Mouse (Mus musculus): ENCODE data around the gene Mob3b. TPM values are rescaled to one million over a fixed set of nuclear protein-coding genes. Genes with fewer than 3 reads are reported as not detected.

Mob3b gene
- polyA plus RNA-seq, 1 experiment from 2014 or later, result 4.6 TPM

DNA sequence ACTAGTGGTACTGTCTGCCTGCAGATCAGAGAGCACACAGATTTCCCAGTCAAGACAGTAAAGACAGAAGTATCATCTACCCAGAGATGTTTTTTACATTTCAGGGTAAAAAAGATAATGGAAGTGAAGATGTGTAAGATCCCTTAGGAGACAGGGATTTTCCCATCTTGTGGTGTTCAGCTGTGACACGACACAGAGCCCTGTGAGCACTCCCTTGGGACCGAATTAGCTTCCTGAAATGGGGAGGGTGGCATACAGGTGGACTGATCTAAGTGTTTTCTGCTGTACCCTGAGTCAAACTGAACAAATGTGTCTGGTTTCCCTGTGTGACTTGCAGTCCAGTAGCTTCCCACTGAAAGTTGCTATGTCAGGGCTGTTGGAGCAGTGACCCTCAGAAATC lies 42.3 kb downstream of the Mob3b start:
- DNase-seq (ENCODE audit: low spot score) (no peak), ATAC-seq (no peak)
- Histone ChIP-seq H3K27me3 (replicated peaks; ENCODE audit: control insufficient read depth, insufficient read depth, low read length) (no peaks in the 10 kb centered on the region), H3K36me3 (ENCODE audit: control insufficient read depth, insufficient read depth, low read length) (no peaks in the 10 kb centered on the region), H3K4me1 (ENCODE audit: control insufficient read depth, insufficient read depth, low read length) (no peaks in the 10 kb centered on the region), H3K9me3 (replicated peaks; ENCODE audit: control insufficient read depth, low read length) (no peaks in the 10 kb centered on the region), H3K4me3 (ENCODE audit: low read depth, low read length) (no peak overlapping the region), H3K27ac (ENCODE audit: low read depth, low read length) (no peak overlapping the region), H3K9ac (ENCODE audit: low read length) (no peak overlapping the region), H3K4me2 (ENCODE audit: low read length) (no peak overlapping the region)
- 69% methylated on average over 2 of the region's 2 CpGs for WGBS

DNA sequence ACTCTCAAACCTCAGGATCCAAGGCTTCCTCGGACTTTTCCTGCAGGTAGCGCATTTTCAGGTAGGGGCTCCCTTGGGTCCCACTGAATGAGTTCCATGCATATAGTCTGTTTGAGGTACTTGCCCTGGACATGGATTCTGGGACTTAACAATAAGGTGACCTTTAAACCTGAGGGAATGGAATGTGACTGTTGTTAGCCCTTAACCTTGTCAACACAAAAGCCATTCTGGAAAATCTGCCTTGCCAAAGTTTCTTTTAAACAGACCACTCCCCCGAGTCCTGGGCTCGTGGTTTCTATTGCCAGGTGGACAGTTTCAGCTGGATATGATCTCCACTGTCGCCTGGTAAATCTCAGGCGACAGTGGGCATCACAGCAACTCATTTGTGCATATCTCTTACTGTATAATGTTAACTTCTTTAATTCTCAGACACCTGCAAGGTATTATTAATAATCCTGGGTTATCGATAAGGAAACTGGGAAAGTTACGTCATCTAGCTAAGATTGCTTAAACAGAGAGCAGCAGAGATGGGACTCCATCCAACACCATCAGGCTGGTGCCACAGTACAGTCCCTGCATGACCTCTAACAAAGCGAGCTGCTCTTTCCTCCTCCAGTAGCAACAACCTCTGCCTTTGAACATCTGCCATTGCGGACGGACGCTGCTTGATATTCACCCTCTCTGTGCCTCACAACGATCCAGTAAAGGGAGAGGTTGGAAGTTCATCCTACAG lies 43.6 kb downstream of the Mob3b start:
- no peak overlapping the region for H3K9ac ChIP-seq (ENCODE audit: low read length)
- H3K9me3 ChIP-seq (replicated peaks; ENCODE audit: control insufficient read depth, low read length), result no peaks in the 10 kb centered on the region
- H3K4me1 ChIP-seq (ENCODE audit: control insufficient read depth, insufficient read depth, low read length), result no peaks in the 10 kb centered on the region
- H3K27ac ChIP-seq (ENCODE audit: low read depth, low read length), result no peak overlapping the region
- 83% methylated on average over 13 of the region's 13 CpGs for WGBS
- ATAC-seq (no peak), DNase-seq (ENCODE audit: low spot score) (no peak)
- H3K4me2 ChIP-seq (ENCODE audit: low read length), result no peak overlapping the region
- no peaks in the 10 kb centered on the region for H3K36me3 ChIP-seq (ENCODE audit: control insufficient read depth, insufficient read depth, low read length)
- H3K27me3 ChIP-seq (replicated peaks; ENCODE audit: control insufficient read depth, insufficient read depth, low read length), result no peaks in the 10 kb centered on the region
- no peak overlapping the region for H3K4me3 ChIP-seq (ENCODE audit: low read depth, low read length)

DNA sequence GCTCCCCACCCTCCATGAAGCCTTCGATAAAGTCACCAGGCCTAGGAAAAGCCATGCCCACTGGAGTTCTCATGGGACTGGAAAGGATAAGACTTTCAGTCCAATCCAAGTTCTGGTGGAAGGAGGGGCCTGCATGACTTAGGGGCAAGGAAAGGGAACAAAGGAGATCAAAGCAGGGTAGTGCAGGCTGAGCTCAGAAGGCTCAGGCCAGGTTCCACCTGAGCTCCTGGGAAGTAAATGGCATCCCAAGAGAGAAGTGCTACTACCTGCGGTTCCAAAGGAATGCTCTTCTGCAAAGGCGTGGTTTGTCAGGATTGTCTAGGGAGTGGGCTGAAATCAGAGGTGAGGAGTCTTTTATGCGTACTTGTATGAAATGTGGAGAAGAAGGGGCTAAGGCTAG lies 44.8 kb downstream of the Mob3b start:
- no peaks in the 10 kb centered on the region for H3K4me1 ChIP-seq (ENCODE audit: control insufficient read depth, insufficient read depth, low read length)
- WGBS, result 89% methylated on average over 4 of the region's 4 CpGs

DNA sequence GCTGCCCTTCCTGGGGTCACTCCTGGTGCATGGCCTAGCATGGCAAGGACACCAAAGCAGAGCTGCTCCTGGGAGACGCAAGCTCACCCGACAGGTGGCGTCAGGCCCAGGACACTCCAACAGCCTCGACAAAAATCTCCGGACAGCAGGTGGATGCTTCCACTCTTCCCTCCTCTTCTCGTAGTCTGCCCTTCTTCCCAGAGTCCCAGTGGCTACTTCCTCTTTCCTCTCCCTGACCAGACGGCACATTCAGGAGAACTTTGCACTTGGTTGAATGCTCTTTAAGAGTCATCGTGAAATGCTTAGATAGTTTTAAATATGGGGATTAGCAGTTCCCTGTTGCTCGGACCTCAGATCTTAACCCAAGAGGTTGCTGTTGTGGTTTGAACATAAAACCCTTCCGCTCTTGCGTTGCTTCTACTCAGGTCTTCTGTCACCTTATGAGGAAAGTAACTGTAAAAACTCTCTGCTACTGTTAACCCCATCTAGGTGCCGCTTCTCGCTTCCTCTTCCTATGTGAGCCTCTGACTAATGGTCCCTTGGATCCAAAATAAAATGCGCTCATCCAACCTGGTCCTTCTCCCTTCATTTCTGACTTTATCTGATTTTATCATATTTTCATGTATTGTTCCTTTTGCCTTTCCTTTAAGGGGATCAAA lies 52.0 kb downstream of the Mob3b start:
- Histone ChIP-seq H3K4me3 (ENCODE audit: low read depth, low read length) (no peak overlapping the region), H3K27ac (ENCODE audit: low read depth, low read length) (no peak overlapping the region), H3K4me2 (ENCODE audit: low read length) (no peak overlapping the region), H3K9ac (ENCODE audit: low read length) (no peak overlapping the region), H3K9me3 (replicated peaks; ENCODE audit: control insufficient read depth, low read length) (no peaks in the 10 kb centered on the region), H3K4me1 (ENCODE audit: control insufficient read depth, insufficient read depth, low read length) (0 out of 2 replicates have a peak, but pooled peaks cover 2% of the 10 kb centered on the region), H3K36me3 (ENCODE audit: control insufficient read depth, insufficient read depth, low read length) (no peaks in the 10 kb centered on the region), H3K27me3 (replicated peaks; ENCODE audit: control insufficient read depth, insufficient read depth, low read length) (no peaks in the 10 kb centered on the region)
- DNase-seq (ENCODE audit: low spot score) (no peak), ATAC-seq (no peak)
- WGBS, result 81% methylated on average over 14 of the region's 14 CpGs

More for the DNA sequence above, 44.8 kb downstream of the Mob3b start:
- Histone ChIP-seq H3K4me2 (ENCODE audit: low read length) (no peak overlapping the region), H3K4me3 (ENCODE audit: low read depth, low read length) (no peak overlapping the region), H3K27me3 (replicated peaks; ENCODE audit: control insufficient read depth, insufficient read depth, low read length) (no peaks in the 10 kb centered on the region), H3K27ac (ENCODE audit: low read depth, low read length) (no peak overlapping the region), H3K36me3 (ENCODE audit: control insufficient read depth, insufficient read depth, low read length) (no peaks in the 10 kb centered on the region), H3K9me3 (replicated peaks; ENCODE audit: control insufficient read depth, low read length) (no peaks in the 10 kb centered on the region), H3K9ac (ENCODE audit: low read length) (no peak overlapping the region)
- DNase-seq (ENCODE audit: low spot score) (no peak), ATAC-seq (no peak)

DNA sequence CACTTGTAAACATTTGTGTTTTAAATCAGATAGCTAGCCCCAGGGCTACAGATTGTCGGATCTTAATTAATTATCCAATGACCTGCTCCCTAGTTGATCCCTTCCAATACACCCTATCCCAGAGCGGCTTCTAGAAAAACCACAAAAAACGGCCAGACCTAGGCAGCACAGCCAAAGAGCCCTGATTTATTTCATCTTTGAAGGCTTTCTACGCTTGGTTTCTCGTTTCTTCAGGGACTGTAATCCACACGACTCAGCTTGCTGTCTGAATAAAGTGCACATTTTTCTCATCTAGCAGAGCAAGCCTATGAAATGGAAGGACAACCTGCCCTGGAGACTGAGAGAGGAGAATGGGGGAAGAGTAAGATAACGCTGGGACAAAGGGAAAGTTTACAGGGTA lies 56.1 kb downstream of the Mob3b start:
- no peaks in the 10 kb centered on the region for H3K9me3 ChIP-seq (replicated peaks; ENCODE audit: control insufficient read depth, low read length)
- no peaks in the 10 kb centered on the region for H3K36me3 ChIP-seq (ENCODE audit: control insufficient read depth, insufficient read depth, low read length)
- no peaks in the 10 kb centered on the region for H3K27me3 ChIP-seq (replicated peaks; ENCODE audit: control insufficient read depth, insufficient read depth, low read length)
- H3K4me3 ChIP-seq (ENCODE audit: low read depth, low read length), result no peak overlapping the region
- H3K27ac ChIP-seq (ENCODE audit: low read depth, low read length), result no peak overlapping the region
- H3K4me1 ChIP-seq (ENCODE audit: control insufficient read depth, insufficient read depth, low read length), result 0 out of 2 replicates have a peak, but pooled peaks cover 7% of the 10 kb centered on the region
- WGBS, result 44% methylated on average over 7 of the region's 7 CpGs
- ATAC-seq (no peak), DNase-seq (ENCODE audit: low spot score) (no peak)
- no peak overlapping the region for H3K4me2 ChIP-seq (ENCODE audit: low read length)
- H3K9ac ChIP-seq (ENCODE audit: low read length), result no peak overlapping the region

DNA sequence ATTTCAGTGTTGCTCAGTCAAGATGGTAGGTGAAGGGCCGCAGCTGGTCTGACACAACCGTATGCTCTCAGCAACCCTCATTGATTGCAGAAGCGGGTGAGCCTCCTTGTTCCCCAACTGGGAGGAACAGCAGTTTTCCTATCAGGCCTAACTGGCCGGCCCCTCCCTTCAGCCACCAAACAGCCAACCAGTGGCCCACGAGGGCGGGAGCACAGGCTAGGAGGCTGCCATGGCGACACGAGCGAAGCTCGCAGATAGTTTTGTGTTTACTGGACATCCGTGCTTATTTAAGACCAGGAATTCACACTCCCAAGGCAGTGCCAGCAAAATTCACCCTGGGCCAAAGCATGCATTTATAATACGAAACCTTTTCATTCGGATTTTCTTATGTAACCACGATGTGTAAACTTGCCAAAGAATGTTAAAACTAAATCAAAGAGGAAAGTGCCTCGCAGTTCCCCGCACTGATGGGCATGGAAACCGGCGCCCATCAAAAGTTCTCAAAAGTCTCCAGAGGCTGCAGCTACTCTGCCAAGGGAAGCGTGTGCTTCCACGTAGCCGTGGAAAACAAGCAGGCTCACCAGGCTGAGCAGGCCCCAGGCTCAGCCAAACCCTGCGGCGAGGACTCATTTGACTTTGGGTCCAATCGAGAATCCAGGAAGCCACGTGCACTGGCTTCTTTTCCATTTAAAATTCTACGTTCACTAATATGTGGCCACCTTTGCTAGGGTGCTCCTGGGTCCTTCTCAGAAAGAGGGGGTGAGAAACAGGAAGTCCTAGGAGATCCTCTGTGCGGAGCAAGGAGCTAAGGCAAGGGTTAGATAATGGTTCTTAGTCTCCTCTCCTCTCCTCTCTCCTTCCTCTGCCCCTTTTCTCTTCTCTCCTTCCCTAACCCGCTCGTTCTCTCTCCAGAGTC lies 57.2 kb downstream of the Mob3b start:
- 0 out of 2 replicates have a peak, but pooled peaks cover 7% of the 10 kb centered on the region for H3K4me1 ChIP-seq (ENCODE audit: control insufficient read depth, insufficient read depth, low read length)
- 10% methylated on average over 29 of the region's 29 CpGs for WGBS
- H3K27me3 ChIP-seq (replicated peaks; ENCODE audit: control insufficient read depth, insufficient read depth, low read length), result no peaks in the 10 kb centered on the region
- no peaks in the 10 kb centered on the region for H3K9me3 ChIP-seq (replicated peaks; ENCODE audit: control insufficient read depth, low read length)
- ATAC-seq (peak; percentile 97), DNase-seq (ENCODE audit: low spot score) (peak; percentile 89)
- H3K27ac ChIP-seq (ENCODE audit: low read depth, low read length), result no peak overlapping the region
- H3K4me2 ChIP-seq (ENCODE audit: low read length), result peak overlapping the region; percentile 55
- peak overlapping the region; percentile 45 for H3K9ac ChIP-seq (ENCODE audit: low read length)
- H3K36me3 ChIP-seq (ENCODE audit: control insufficient read depth, insufficient read depth, low read length), result no peaks in the 10 kb centered on the region
- H3K4me3 ChIP-seq (ENCODE audit: low read depth, low read length), result peak overlapping the region; percentile 30

DNA sequence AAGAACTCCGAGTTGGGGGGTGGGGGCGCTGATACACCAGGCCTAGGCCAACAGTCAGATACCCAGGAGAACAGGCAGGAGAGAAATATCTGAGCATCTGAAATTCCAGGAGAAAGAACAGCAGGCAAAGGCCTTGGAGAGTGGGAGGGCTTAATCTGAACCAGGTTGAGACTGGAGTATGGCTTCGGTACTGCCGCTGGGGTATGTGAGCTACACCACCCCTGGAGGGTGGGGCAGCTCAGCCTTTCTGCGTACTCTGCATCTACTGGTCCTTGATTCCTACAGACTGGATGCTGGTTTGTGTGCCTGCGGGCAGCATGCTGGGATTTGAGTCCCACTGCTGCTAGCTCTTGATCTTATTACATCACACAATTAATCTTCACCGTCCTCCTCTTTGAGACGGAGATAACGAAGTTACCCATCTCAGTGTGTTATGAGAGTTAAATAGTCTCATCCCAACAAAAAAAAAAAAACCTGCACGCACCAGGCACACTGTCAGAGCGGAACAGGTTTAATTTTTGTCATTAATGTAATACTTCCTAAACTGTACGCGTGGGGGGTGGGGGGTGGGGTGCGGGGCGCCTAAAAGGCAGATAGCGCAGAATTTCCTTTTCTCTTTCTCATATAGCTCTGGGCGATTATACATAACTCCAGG lies 57.9 kb downstream of the Mob3b start:
- peak overlapping the region; percentile 30 for H3K4me3 ChIP-seq (ENCODE audit: low read depth, low read length)
- ATAC-seq, result peak; percentile 49; the same call in 1 of the 2 replicates
- no peaks in the 10 kb centered on the region for H3K9me3 ChIP-seq (replicated peaks; ENCODE audit: control insufficient read depth, low read length)
- DNase-seq (ENCODE audit: low spot score), result peak; percentile 29
- peak overlapping the region; percentile 55 for H3K4me2 ChIP-seq (ENCODE audit: low read length)
- no peaks in the 10 kb centered on the region for H3K36me3 ChIP-seq (ENCODE audit: control insufficient read depth, insufficient read depth, low read length)
- no peaks in the 10 kb centered on the region for H3K27me3 ChIP-seq (replicated peaks; ENCODE audit: control insufficient read depth, insufficient read depth, low read length)
- 0 out of 2 replicates have a peak, but pooled peaks cover 7% of the 10 kb centered on the region for H3K4me1 ChIP-seq (ENCODE audit: control insufficient read depth, insufficient read depth, low read length)
- WGBS, result 18% methylated on average over 17 of the region's 17 CpGs
- H3K9ac ChIP-seq (ENCODE audit: low read length), result peak overlapping the region; percentile 45
- no peak overlapping the region for H3K27ac ChIP-seq (ENCODE audit: low read depth, low read length)

DNA sequence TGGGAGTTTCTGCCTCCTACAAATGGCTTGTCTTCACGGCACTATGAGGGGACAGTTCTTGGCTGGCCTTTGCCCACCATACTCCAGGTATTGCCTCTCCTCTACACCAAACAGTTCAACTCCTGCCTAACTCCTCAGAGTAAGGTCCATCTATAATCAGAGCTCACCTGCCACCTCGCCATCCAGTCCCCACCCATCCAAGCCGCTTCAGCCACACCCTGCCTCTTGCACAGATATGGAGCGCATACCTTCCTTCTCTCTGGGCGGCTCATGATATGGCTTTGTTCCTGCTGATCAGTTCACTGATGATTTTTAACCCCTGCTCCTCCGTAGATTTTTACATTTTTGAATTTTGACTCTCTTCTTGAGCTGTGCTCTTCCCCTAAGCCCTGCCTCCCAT lies 58.7 kb downstream of the Mob3b start:
- H3K27ac ChIP-seq (ENCODE audit: low read depth, low read length), result no peak overlapping the region
- no peak overlapping the region for H3K4me2 ChIP-seq (ENCODE audit: low read length)
- H3K9ac ChIP-seq (ENCODE audit: low read length), result no peak overlapping the region
- DNase-seq (ENCODE audit: low spot score), result no peak
- 0 out of 2 replicates have a peak, but pooled peaks cover 7% of the 10 kb centered on the region for H3K4me1 ChIP-seq (ENCODE audit: control insufficient read depth, insufficient read depth, low read length)
- no peak overlapping the region for H3K4me3 ChIP-seq (ENCODE audit: low read depth, low read length)
- ATAC-seq, result no peak
- WGBS, result 89% methylated on average over 6 of the region's 6 CpGs
- H3K36me3 ChIP-seq (ENCODE audit: control insufficient read depth, insufficient read depth, low read length), result no peaks in the 10 kb centered on the region
- no peaks in the 10 kb centered on the region for H3K27me3 ChIP-seq (replicated peaks; ENCODE audit: control insufficient read depth, insufficient read depth, low read length)
- no peaks in the 10 kb centered on the region for H3K9me3 ChIP-seq (replicated peaks; ENCODE audit: control insufficient read depth, low read length)
